Mouse (Mus musculus) gastrocnemius, postnatal 4 days (tissue): Measurements from ENCODE around the gene Grwd1. TPM values are rescaled to one million over a fixed set of nuclear protein-coding genes. Genes with fewer than 3 reads are reported as not detected.

Experiments
- DNase-seq, 2 experiments: peaks; one replicate each; pipeline ENCODE4 v3.0.0; 2021 to 2022; ENCODE audit warnings: low spot score in 2 of 2, mixed read lengths in 2 of 2
- total RNA-seq, 2 experiments: library from RNA; stranded (reverse); gene quantifications; 2 replicates each; pipeline ENCODE4 v1.2.3; 2021

Grwd1 gene
- total RNA-seq, 2 experiments from 2014 or later = 17.4 to 18.0 TPM

DNA sequence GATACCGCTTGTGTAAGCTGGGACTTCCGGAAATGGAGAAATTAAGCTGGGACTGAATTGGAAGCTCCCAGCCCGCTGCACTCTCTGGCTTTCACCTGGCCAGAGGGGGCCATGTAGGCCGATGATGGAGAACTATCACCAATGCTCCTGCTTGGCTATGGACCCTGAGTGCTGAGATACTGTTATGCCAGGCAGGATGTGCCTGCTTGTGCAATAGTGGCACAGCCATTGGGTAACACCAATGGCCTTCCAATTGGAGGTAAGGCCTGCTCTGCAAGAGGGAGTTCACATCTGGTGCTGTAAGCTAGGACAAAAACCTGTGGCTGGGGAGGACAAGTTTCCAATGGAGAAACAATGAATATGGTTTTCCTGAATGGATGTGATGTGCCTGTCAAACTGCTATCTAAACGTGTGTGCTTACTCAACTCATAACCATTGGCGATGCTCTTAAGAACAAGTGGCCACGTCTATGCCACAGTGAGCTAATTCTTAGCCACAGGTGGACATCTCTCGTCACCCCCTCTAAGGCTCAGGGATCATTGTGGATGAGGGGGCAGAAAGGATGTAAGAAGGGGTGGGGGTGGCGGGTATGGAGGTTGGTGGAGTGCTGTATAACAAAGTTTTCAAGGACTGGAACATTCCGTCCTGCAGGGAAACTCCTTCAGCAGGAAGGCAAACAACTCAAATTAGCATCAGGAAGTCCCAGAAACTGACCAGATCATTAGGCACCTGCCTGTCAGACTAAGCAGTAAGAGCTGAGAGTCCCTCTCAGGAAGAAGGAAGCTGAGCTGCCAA lies 12.4 kb upstream of the Grwd1 start:
- DNase-seq = no peak

GRCm38 (mm10) chr7:45833924-45834323 lies 3.2 kb upstream of the Grwd1 start:
- no peak for DNase-seq

DNA sequence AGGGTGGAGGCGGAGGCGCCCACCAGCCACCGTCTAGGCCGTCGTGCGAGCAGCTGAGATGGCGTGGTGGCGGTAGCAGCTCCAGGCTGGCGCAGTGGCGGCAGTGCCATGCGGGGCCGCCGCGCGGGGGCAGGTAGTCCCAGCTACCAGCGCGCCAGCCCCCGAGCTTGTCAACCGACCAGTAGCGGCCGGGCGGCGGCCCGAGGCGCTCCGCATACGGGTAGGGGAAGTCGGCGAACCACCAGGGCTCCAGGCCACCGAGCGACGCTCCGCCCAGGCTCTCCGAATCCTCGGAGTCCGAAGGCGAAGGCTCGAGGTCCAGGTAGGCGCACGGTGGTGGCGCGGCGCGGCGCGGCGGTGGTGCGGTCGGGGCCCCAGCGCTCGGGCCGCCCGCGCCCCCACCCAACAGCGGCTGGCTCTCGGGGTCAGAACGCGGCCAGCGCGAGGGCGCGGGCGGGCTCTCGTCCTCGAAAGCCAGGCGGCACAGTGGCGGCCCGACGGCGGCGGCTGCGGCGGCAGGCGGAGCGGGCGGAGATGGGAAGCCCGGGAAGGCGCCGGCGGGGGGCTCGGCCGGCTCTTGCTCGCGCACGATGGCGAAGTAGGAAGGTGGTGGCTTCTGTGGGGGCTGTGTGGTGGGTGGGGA lies 2.5 kb upstream of the Grwd1 start:
- peak in 1 of 2 experiments; percentile 23 for DNase-seq

DNA sequence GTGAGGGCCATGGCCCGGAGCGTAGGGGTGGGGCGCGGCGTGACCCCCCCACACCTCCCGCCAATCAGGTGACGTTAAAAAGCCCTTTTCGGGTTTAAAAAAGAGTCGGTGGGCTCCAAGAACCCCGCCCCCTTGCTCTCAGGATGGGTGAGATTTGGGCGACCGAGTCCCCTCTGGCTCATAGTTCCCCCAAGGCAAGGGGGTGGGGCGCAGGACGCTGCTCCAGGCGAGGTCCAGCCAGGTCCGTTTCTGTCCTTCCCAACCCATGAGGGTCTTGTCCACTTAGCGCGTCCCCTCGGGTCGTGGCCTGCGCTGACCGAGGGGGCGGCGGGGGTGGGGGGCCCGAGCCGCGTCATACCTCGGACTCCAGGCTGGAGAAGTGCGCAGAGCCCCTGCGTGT lies 1.7 kb upstream of the Grwd1 start:
- no peak for DNase-seq

DNA sequence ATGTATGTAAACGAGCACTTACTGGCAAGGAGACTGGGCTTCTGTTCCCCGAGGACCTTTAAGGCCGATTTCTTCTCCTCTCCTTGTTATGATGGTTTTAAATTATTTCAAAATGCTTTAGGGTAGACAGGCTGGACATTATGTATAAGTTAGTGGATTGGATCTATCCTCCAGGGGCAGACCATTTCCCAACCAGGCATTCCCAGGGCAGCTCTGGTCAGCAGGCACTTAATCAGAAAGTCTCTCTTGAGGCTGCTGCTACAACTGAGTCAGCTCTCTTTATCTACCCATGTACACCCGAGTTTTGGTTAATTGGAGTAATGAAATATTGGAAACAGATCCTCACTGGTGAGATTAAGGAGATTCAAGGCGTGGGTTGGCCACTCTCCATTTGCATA lies 383 bp upstream of the Grwd1 start:
- DNase-seq = no peak

DNA sequence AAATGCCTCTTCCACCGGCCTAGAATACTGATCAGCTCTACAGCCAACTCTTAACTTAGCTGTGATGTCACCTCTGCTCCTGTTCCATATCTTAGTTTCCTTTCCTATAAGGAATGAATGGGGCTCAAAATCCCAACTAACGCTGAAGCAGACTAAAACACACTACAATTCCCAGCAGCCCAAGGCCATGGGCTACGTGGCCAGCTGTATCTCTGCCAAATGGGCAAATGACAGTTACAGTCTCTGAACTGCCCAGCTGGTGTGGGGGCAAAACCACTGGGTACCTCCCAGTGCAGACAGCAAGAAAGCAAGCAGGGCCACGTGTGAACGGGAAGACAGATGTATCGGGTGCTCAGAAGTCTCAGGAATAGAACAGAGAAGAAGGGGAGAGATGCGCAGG lies 4.1 kb downstream of the Grwd1 start:
- DNase-seq = no peak

- DNase-seq = no peak
These were observed 6.1 kb downstream of the Grwd1 start, which contains the start of gene Kcnj14 for GRCm38 (mm10) chr7:45824598-45824997. Kcnj14 (minus strand) TSS chr7:45824782.

DNA sequence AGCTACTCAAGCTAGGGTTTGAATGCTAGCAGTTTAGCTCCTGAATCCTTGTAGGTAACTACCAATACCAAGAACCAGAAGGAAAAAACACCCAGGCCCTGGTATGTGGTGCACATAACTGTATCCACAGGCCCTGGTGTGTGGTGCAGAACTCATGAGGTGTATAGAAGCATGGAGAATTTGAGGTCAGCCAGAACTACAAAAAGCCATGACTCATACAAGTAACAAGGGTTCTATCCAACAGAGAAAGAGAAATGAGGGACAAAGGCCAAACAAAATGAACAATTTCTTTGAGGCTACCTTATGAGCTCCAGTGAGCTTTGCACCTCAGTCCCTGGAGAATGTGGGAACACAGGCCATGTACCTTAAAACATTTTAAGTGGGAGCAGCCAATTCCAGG lies 9.8 kb downstream of the Grwd1 start:
- DNase-seq = no peak

DNA sequence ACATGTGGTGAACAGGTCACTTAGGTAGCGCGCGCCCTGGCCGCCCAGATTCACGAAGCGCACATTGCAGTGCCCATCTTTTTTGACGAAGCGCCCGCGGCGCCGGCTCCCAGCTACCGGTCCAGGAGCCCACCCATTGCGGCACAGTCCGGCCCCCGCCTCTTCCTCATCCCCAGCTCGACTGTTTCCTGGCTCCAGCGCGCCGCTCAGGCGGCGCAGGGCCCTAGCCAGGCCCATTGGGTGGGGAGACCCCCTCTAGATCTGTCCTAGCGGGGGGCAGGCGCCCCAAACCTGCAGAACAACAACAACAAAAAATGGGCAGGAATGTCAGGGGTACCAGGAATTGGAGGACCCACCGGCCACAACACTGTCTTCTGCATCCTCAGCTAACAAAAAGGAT lies 10.9 kb downstream of the Grwd1 start:
- no peak for DNase-seq

DNA sequence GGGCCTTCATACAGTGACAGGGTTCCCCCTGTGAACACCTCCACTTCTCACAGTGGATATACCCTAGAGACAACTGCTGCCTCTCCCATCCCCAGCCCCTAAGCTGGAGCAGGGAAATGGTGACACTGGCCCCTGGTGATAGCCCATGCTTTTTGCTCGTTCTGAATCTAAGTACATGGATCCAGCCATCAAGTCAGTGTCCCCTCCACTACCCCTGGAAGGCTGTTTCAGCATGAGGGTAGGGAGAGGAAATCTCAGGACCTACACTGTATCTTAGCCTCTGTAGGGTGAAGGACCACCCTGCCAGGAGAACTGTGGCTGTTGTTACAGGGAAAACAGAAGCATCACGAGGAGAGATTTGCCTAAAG lies 14.8 kb downstream of the Grwd1 start:
- DNase-seq = no peak

DNA sequence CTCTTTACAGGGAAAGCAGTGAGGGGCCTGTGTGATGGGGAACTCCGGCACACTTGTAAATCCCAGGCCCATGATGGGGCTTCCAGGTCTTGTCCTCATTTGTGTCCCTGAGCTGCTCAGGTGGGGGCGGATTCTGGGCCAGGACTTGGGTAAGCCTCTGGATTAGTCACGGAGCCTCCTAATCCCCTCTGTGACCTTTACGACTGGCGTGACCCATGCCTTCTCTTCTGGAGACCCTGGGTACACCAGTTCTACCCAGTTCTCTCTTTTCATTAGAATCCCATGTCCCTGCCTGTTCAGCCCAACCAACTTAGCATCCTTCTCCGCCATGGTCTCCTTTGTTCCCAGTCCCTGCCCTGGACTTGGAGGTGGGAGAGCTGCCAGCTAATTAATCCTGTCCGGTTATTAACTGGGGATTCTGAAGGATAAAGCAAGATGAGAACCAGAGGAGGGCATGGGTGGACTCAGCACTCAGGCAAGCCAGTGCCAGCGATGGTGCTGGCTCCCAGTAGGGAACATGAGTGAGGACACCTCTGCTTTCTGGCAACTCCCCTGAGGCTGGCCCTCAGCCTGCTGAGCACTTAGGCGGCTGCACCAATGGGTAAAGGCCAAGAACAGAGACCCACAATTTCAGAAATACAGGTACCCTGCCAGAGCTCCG lies 15.3 kb downstream of the Grwd1 start:
- no peak for DNase-seq

- DNase-seq = no peak
These were observed 15.9 kb downstream of the Grwd1 start for GRCm38 (mm10) chr7:45814841-45815240.

GRCm38 (mm10) chr7:45813787-45814779 lies 16.7 kb downstream of the Grwd1 start, which contains the start of gene Cyth2:
Cyth2 (minus strand) TSS chr7:45814581.
- DNase-seq = peak; percentile 94 to 98

DNA sequence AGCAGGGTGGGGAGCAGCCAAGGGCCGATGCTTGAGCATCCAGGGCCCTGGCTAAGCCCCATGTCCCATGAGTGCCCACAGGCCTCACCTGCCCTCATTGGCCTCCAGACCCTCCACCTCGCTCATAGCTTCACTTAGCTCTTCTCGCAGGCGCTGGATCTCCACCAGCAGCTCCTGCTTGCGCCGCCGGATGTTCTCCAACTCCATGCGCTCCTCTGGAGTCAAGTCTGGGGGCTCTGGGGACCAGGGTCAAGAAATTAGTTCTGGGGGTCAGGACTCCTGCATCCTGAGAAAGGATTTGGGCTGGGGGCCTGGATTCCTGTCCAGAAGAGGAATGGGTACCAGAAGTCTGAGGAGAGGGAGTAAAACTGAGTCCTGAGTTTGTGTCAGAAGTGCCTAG lies 17.8 kb downstream of the Grwd1 start:
- peak in 1 of 2 experiments; percentile 9 for DNase-seq

DNA sequence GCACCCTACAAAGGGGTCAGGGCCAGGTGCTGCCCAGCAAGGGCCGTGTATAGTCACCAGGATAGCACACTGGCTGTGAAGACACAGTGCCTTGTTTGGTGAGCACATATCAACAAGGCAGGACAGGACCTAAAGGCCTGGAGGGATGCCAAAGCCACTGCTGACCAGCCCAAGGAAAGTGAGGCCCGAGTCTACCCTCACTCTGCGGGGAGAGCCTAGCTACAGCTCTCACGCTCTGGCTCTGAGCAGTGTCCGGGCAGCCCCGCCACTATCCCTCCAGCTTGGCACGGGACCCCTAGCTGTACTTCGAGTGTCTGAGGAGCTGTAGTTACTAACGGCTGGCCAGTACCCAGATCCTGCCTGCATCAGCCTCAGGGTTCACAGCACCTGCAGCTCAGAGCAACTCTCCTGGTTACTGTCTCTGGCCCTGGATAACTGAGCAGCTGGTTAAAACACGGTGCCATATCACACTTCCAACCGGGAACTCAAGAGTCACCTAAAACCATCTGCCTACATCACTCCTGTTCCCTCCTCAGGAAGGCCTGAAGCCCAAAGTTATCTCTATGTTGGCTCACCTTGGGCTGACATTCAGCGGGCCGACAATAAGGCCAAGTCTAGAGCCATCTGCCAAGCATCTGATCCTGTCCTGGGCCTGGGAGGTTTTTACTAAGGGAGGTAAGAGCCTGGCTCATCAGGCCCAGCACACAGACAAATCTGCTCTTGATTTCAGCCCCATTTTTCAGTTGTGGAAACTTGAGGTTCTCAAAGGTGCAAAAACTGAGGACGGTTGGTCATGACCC lies 21.3 kb downstream of the Grwd1 start:
- no peak for DNase-seq

DNA sequence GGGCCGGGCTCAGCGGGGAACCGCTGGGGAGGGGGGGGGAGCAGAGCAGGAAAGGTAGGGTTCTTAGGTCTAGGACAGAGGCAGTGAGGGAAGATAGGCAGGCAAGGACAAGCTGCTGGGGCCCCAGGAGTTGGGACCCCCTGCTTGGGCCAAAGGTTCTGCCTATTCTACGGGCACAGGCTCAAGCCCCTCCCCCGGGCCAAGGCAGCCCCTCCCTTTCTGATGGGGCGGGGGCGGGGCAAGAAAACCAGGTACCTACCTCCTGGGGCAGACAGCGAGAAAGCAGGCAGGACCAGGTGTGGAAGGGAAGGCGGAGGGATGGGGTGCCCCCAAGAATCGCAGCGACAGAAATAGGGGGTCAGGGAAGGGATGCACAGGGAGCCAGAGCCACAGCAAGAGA lies 22.3 kb downstream of the Grwd1 start:
- DNase-seq = no peak

DNA sequence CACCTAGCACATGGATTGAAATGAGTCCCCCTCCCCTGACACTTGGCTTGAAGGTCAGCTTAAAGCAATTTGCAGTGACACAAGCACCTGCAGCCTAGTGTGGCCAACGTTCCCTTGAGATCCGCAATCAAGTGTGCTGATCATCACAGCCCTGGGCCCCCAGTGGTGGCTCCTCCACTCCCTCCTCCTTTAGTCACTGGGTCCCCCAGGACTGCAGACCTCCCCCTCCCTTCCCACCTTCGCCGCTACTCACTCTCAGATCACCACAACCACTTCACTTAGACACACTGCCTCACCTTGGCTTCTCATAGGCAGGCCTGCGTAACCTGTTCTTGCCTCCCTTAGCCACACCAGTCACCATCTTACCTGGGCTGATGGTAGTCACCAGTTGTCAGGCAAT lies 24.8 kb downstream of the Grwd1 start:
- DNase-seq = no peak

DNA sequence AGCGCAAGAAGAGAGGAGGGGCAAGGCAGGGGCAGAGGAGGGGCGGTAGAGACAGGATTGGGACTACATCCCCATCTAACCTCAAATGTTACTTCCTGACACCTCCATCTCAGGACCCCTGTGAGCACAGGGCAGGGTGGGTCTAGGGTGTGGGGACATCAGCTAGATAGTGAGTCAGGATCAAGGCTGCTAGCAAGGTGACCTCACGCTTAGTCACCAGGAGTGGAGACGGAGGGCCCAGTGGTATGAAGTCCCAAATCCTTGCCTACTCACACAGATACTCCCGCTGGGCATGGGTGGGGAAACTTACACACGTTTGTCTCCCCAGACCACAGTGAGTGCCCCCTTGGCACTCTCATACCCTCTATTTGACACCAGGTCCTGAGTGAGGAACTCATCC lies 28.2 kb downstream of the Grwd1 start:
- DNase-seq = no peak

DNA sequence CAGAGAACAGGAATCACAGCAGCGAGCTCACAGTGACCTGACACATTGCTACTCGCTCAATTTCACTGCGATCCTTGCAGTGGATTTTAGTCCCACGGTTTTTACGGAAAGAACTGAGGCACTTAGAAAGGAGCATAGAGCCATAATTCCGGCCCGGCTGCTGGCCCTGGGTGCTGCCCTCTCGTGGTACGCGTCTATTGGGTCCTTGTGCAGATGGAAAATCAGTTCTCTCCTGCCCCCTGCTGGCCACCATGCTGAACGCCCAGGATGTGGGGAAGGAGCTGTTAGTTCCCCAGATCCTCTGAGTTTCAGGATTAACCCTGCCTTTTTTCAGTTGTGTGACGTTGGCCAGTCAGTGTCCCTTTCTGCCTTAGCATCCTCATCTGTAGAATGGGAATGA lies 29.4 kb downstream of the Grwd1 start:
- DNase-seq = peak; percentile 87 to 93

- no peak for DNase-seq
These were observed 30.1 kb downstream of the Grwd1 start for GRCm38 (mm10) chr7:45800546-45801204.
